Mouse (Mus musculus) ovary, adult 18-20 months (tissue): ENCODE measurements at regions not wholly inside any gene's neighbourhood (a gene's known extent, or its start where the extent isn't known, plus 50 kb on each side); places are given as distances from the start of the nearest gene placed in this dataset.

Experiments used
- DNase-seq: peaks from one replicate; pipeline ENCODE4 v3.0.0; 2022; ENCODE audit warnings: low spot score, mixed read lengths

DNA sequence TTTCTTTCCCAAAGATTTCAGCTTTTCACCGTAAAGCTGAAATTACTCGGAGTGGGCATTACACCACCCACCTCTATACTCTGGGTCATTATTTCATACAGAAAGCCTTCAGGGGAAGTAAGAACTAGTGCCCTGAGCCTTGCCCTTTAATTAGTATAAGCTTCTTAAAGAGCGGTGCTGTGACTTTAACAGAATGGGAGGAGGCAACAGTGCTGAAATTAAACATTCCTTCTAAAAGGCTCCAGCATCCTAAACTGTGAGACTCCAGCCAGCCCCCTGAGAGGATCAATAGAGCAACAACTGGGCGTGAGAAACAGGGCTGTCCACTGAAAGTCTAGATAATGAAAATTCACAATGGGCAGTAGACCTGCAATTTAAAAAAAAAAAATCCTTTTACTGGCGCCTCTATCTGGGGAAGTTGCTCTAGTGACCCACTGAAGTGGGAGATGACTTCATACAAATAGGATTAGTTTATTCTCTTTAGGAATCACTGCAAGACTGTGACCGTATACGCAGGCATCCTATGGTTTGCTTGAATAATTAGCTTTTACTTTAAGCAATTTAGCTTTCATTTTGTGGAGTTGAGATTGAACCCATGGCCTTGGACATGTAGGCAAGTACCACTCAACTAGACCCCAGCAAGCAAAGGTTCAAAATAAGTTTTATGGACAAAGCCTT is 233.9 kb downstream of the Ube2cbp start:
- no peak for DNase-seq

GRCm38 (mm10) chr9:86231692-86232091 is 233.1 kb downstream of the Ube2cbp start:
- no peak for DNase-seq

GRCm38 (mm10) chr9:86232174-86232573 is 232.6 kb downstream of the Ube2cbp start:
- DNase-seq = no peak

GRCm38 (mm10) chr9:86233775-86234174 is 231.0 kb downstream of the Ube2cbp start:
- DNase-seq = no peak

GRCm38 (mm10) chr9:86238691-86239090 is 226.1 kb downstream of the Ube2cbp start:
- no peak for DNase-seq

GRCm38 (mm10) chr9:86240287-86240686 is 224.5 kb downstream of the Ube2cbp start:
- no peak for DNase-seq

DNA sequence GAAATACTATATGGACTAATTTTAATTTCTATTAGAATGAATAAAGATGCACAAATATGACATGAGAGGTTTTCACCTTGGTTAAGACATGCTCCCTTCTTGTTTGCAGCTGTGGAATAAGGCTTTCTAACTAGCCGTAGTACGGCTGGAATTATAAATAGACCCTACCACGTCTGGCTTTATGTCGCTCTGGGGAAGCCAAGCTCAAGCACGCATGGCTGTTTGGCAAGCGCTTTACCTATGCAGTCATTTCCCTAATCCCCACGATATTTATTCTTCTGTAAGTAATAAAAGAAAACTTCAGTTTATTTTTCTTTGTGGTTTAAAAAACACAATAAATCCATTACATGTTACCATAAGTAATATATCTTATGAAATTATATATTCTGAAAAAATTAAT is 223.9 kb downstream of the Ube2cbp start:
- DNase-seq = no peak

- no peak for DNase-seq
Observed at GRCm38 (mm10) chr9:86250197-86250596, 214.6 kb downstream of the Ube2cbp start.

GRCm38 (mm10) chr9:86251331-86251730 is 213.4 kb downstream of the Ube2cbp start:
- peak; percentile 5 for DNase-seq
